Mouse (Mus musculus): ENCODE data around the gene Zdhhc20. TPM values are rescaled to one million over a fixed set of nuclear protein-coding genes. Genes with fewer than 3 reads are reported as not detected.
"Not testable (repeated sequence)": the region's sequence is repeated elsewhere in the genome, so short reads cannot be mapped to it uniquely, and the experiment has no call there.

Zdhhc20 gene
- polyA plus RNA-seq, 1 experiment from 2014 or later: 71.2 TPM

- H3K4me1 ChIP-seq (ENCODE audit: control insufficient read depth, insufficient read depth, low read length): no peaks in the 10 kb centered on the region
- ATAC-seq (ENCODE audit: insufficient read depth, low FRiP score): no peak
- WGBS: 81% methylated on average over 2 of the region's 2 CpGs
- H3K36me3 ChIP-seq (ENCODE audit: control insufficient read depth, insufficient read depth, low read length): peaks cover 8% of the 10 kb centered on the region
- no peak overlapping the region for H3K9ac ChIP-seq (ENCODE audit: low read length)
- no peaks in the 10 kb centered on the region for H3K9me3 ChIP-seq (replicated peaks; ENCODE audit: control insufficient read depth, low read length)
- no peak overlapping the region for H3K4me3 ChIP-seq (replicated peaks; ENCODE audit: low read length)
- no peak overlapping the region for H3K27ac ChIP-seq (ENCODE audit: low read length)
- no peak overlapping the region for H3K4me2 ChIP-seq (ENCODE audit: low read depth, low read length)
- H3K27me3 ChIP-seq (ENCODE audit: control insufficient read depth, insufficient read depth, low read length): no peaks in the 10 kb centered on the region
Measured at GRCm38 (mm10) chr14:57852961-57853360, 37.1 kb downstream of the Zdhhc20 start.

- Histone ChIP-seq H3K4me2 (ENCODE audit: low read depth, low read length) (no peak overlapping the region), H3K9ac (ENCODE audit: low read length) (no peak overlapping the region), H3K27me3 (ENCODE audit: control insufficient read depth, insufficient read depth, low read length) (no peaks in the 10 kb centered on the region), H3K27ac (ENCODE audit: low read length) (no peak overlapping the region; the same call in 1 of the 2 replicates), H3K36me3 (ENCODE audit: control insufficient read depth, insufficient read depth, low read length) (no peaks in the 10 kb centered on the region; the same call in 1 of the 2 replicates), H3K4me1 (ENCODE audit: control insufficient read depth, insufficient read depth, low read length) (no peaks in the 10 kb centered on the region), H3K4me3 (replicated peaks; ENCODE audit: low read length) (no peak overlapping the region), H3K9me3 (replicated peaks; ENCODE audit: control insufficient read depth, low read length) (no peaks in the 10 kb centered on the region)
- 84% methylated on average over 3 of the region's 3 CpGs for WGBS
- ATAC-seq (ENCODE audit: insufficient read depth, low FRiP score): no peak
Measured at GRCm38 (mm10) chr14:57850330-57850729, 39.7 kb downstream of the Zdhhc20 start.

- H3K9me3 ChIP-seq (replicated peaks; ENCODE audit: control insufficient read depth, low read length): no peaks in the 10 kb centered on the region
- WGBS: 99% methylated on average over 2 of the region's 2 CpGs
- H3K9ac ChIP-seq (ENCODE audit: low read length): no peak overlapping the region
- no peak overlapping the region for H3K4me2 ChIP-seq (ENCODE audit: low read depth, low read length)
- H3K4me1 ChIP-seq (ENCODE audit: control insufficient read depth, insufficient read depth, low read length): no peaks in the 10 kb centered on the region
- H3K4me3 ChIP-seq (replicated peaks; ENCODE audit: low read length): no peak overlapping the region
- H3K27me3 ChIP-seq (ENCODE audit: control insufficient read depth, insufficient read depth, low read length): no peaks in the 10 kb centered on the region
- H3K36me3 ChIP-seq (ENCODE audit: control insufficient read depth, insufficient read depth, low read length): peaks cover 7% of the 10 kb centered on the region; the same call in 1 of the 2 replicates
- no peak for ATAC-seq (ENCODE audit: insufficient read depth, low FRiP score)
- H3K27ac ChIP-seq (ENCODE audit: low read length): no peak overlapping the region
Measured at GRCm38 (mm10) chr14:57848646-57849045, 41.4 kb downstream of the Zdhhc20 start.

GRCm38 (mm10) chr14:57848061-57848460 is 42.0 kb downstream of the Zdhhc20 start:
- H3K9ac ChIP-seq (ENCODE audit: low read length); H3K27ac ChIP-seq (ENCODE audit: low read length); H3K4me1 ChIP-seq (ENCODE audit: control insufficient read depth, insufficient read depth, low read length); H3K4me2 ChIP-seq (ENCODE audit: low read depth, low read length); H3K4me3 ChIP-seq (replicated peaks; ENCODE audit: low read length); H3K9me3 ChIP-seq (replicated peaks; ENCODE audit: control insufficient read depth, low read length); H3K27me3 ChIP-seq (ENCODE audit: control insufficient read depth, insufficient read depth, low read length); ATAC-seq (ENCODE audit: insufficient read depth, low FRiP score); H3K36me3 ChIP-seq (ENCODE audit: control insufficient read depth, insufficient read depth, low read length): not testable (repeated sequence)
- 82% methylated on average over 5 of the region's 5 CpGs for WGBS

GRCm38 (mm10) chr14:57844535-57844934 is 45.5 kb downstream of the Zdhhc20 start:
- Histone ChIP-seq H3K27me3 (ENCODE audit: control insufficient read depth, insufficient read depth, low read length) (no peaks in the 10 kb centered on the region), H3K4me3 (replicated peaks; ENCODE audit: low read length) (no peak overlapping the region), H3K9me3 (replicated peaks; ENCODE audit: control insufficient read depth, low read length) (no peaks in the 10 kb centered on the region), H3K4me2 (ENCODE audit: low read depth, low read length) (no peak overlapping the region), H3K27ac (ENCODE audit: low read length) (no peak overlapping the region), H3K36me3 (ENCODE audit: control insufficient read depth, insufficient read depth, low read length) (peaks cover 7% of the 10 kb centered on the region; the same call in 1 of the 2 replicates), H3K9ac (ENCODE audit: low read length) (no peak overlapping the region), H3K4me1 (ENCODE audit: control insufficient read depth, insufficient read depth, low read length) (no peaks in the 10 kb centered on the region)
- WGBS: 90% methylated on average over 3 of the region's 3 CpGs
- ATAC-seq (ENCODE audit: insufficient read depth, low FRiP score): no peak

- Histone ChIP-seq H3K27me3 (ENCODE audit: control insufficient read depth, insufficient read depth, low read length) (no peaks in the 10 kb centered on the region), H3K4me2 (ENCODE audit: low read depth, low read length) (no peak overlapping the region), H3K36me3 (ENCODE audit: control insufficient read depth, insufficient read depth, low read length) (peaks cover 12% of the 10 kb centered on the region; the same call in 1 of the 2 replicates), H3K4me1 (ENCODE audit: control insufficient read depth, insufficient read depth, low read length) (no peaks in the 10 kb centered on the region), H3K9ac (ENCODE audit: low read length) (no peak overlapping the region), H3K27ac (ENCODE audit: low read length) (no peak overlapping the region), H3K9me3 (replicated peaks; ENCODE audit: control insufficient read depth, low read length) (no peaks in the 10 kb centered on the region), H3K4me3 (replicated peaks; ENCODE audit: low read length) (no peak overlapping the region)
- no peak for ATAC-seq (ENCODE audit: insufficient read depth, low FRiP score)
- 88% methylated on average over 10 of the region's 10 CpGs for WGBS
Measured at GRCm38 (mm10) chr14:57835157-57835556, 54.9 kb downstream of the Zdhhc20 start.

GRCm38 (mm10) chr14:57833526-57833925 is 56.5 kb downstream of the Zdhhc20 start:
- Histone ChIP-seq H3K9me3 (replicated peaks; ENCODE audit: control insufficient read depth, low read length) (no peaks in the 10 kb centered on the region), H3K9ac (ENCODE audit: low read length) (no peak overlapping the region), H3K27ac (ENCODE audit: low read length) (no peak overlapping the region), H3K36me3 (ENCODE audit: control insufficient read depth, insufficient read depth, low read length) (peaks cover 12% of the 10 kb centered on the region; the same call in 1 of the 2 replicates), H3K4me2 (ENCODE audit: low read depth, low read length) (no peak overlapping the region), H3K4me1 (ENCODE audit: control insufficient read depth, insufficient read depth, low read length) (no peaks in the 10 kb centered on the region), H3K4me3 (replicated peaks; ENCODE audit: low read length) (no peak overlapping the region), H3K27me3 (ENCODE audit: control insufficient read depth, insufficient read depth, low read length) (no peaks in the 10 kb centered on the region)
- ATAC-seq (ENCODE audit: insufficient read depth, low FRiP score): no peak
- 91% methylated on average over 2 of the region's 2 CpGs for WGBS

- H3K36me3 ChIP-seq (ENCODE audit: control insufficient read depth, insufficient read depth, low read length): no peaks in the 10 kb centered on the region
- peaks cover 17% of the 10 kb centered on the region for H3K4me1 ChIP-seq (ENCODE audit: control insufficient read depth, insufficient read depth, low read length)
- WGBS: 60% methylated on average over 1 of the region's 1 CpGs
- H3K27me3 ChIP-seq (ENCODE audit: control insufficient read depth, insufficient read depth, low read length): no peaks in the 10 kb centered on the region
- no peaks in the 10 kb centered on the region for H3K9me3 ChIP-seq (replicated peaks; ENCODE audit: control insufficient read depth, low read length)
- peak overlapping the region; percentile 68 for H3K4me3 ChIP-seq (replicated peaks; ENCODE audit: low read length)
- peak overlapping the region; percentile 91; the same call in 1 of the 2 replicates for H3K27ac ChIP-seq (ENCODE audit: low read length)
- no peak for ATAC-seq (ENCODE audit: insufficient read depth, low FRiP score)
- H3K9ac ChIP-seq (ENCODE audit: low read length): peak overlapping the region; percentile 90
- peak overlapping the region; percentile 83 for H3K4me2 ChIP-seq (ENCODE audit: low read depth, low read length)
Measured at GRCm38 (mm10) chr14:57827284-57827683, 62.8 kb downstream of the Zdhhc20 start.

- H3K4me3 ChIP-seq (replicated peaks; ENCODE audit: low read length): peak within 1 kb of the TSS; percentile 68
- no peaks in the 10 kb centered on the region for H3K36me3 ChIP-seq (ENCODE audit: control insufficient read depth, insufficient read depth, low read length)
- peak within 1 kb of the TSS; percentile 90 for H3K9ac ChIP-seq (ENCODE audit: low read length)
- H3K4me2 ChIP-seq (ENCODE audit: low read depth, low read length): peak within 1 kb of the TSS; percentile 83
- peak within 1 kb of the TSS; percentile 91 for H3K27ac ChIP-seq (ENCODE audit: low read length)
- H3K4me1 ChIP-seq (ENCODE audit: control insufficient read depth, insufficient read depth, low read length): peaks cover 17% of the 10 kb centered on the region
- H3K27me3 ChIP-seq (ENCODE audit: control insufficient read depth, insufficient read depth, low read length): no peaks in the 10 kb centered on the region
- under 1% methylated on average over 96 of the region's 96 CpGs for WGBS
- H3K9me3 ChIP-seq (replicated peaks; ENCODE audit: control insufficient read depth, low read length): no peaks in the 10 kb centered on the region
- ATAC-seq (ENCODE audit: insufficient read depth, low FRiP score): peak; percentile 97
Measured at GRCm38 (mm10) chr14:57825788-57826751, 64.0 kb downstream of the Zdhhc20 start, which contains the start of the genes Ska3 and Mrpl57. Gene Ska3 (minus strand): TSS chr14:57826185. Gene Mrpl57 (plus strand): TSS chr14:57826234.

Measured in stomach, embryonic 16.5 days (tissue).